Mouse (Mus musculus) MEL (cell line): ENCODE measurements around the gene Golm1. TPM values are rescaled to one million over a fixed set of nuclear protein-coding genes. Genes with fewer than 3 reads are reported as not detected.

Experiments used
- DNase-seq: peaks from one replicate; pipeline ENCODE4 v3.0.0; 2011; ENCODE audit warnings: low read depth, low spot score
- H3K27ac ChIP-seq: 2 replicates; pipeline ENCODE4 v1.5.1; 2012; ENCODE audit warnings: low read depth, mild to moderate bottlenecking, control low read depth, low read length, moderate library complexity; ENCODE audit not compliant: control insufficient read depth
- H3K27me3 ChIP-seq, 2 experiments: fragments of 150-350 bp in 1 of 2; sonication (generic) in 1 of 2; 2 replicates each; pipeline ENCODE4 v1.6.1; 2012; ENCODE audit warnings: low read length in 2 of 2, mild to moderate bottlenecking in 2 of 2, improper control_type of control experiment in 1 of 2, moderate library complexity in 1 of 2; ENCODE audit not compliant: insufficient read depth in 2 of 2, control insufficient read depth in 1 of 2
- H3K36me3 ChIP-seq, 2 experiments: 2 replicates each; pipeline ENCODE4 v1.6.1; 2012 to 2014; ENCODE audit warnings: low read length in 2 of 2, improper control_type of control experiment in 1 of 2, inconsistent platforms in 1 of 2, mild to moderate bottlenecking in 1 of 2; ENCODE audit not compliant: insufficient read depth in 2 of 2, control insufficient read depth in 1 of 2
- H3K4me1 ChIP-seq, 2 experiments: fragments of 150-350 bp in 1 of 2; sonication (generic) in 1 of 2; 2 replicates each; pipeline ENCODE4 v1.6.1; 2012; ENCODE audit warnings: low read length in 2 of 2, improper control_type of control experiment in 1 of 2, mild to moderate bottlenecking in 1 of 2; ENCODE audit not compliant: insufficient read depth in 2 of 2, control insufficient read depth in 1 of 2
- H3K4me3 ChIP-seq, 2 experiments: fragments of 150-350 bp in 1 of 2; sonication (generic) in 1 of 2; 2 replicates each; pipeline ENCODE4 v1.5.1; 2012; ENCODE audit warnings: low read depth in 2 of 2, low read length in 2 of 2, mild to moderate bottlenecking in 2 of 2, moderate library complexity in 2 of 2, control low read depth in 1 of 2, improper control_type of control experiment in 1 of 2; ENCODE audit not compliant: control insufficient read depth in 1 of 2, insufficient read depth in 1 of 2
- H3K79me2 ChIP-seq: 2 replicates; pipeline ENCODE4 v1.6.1; 2012; ENCODE audit warnings: mild to moderate bottlenecking, low read length, moderate library complexity; ENCODE audit not compliant: control insufficient read depth, poor library complexity, insufficient read depth
- H3K9ac ChIP-seq: 2 replicates; pipeline ENCODE4 v1.6.1; 2012; ENCODE audit warnings: low read depth, mild to moderate bottlenecking, control low read depth, low read length, moderate library complexity; ENCODE audit not compliant: control insufficient read depth, poor library complexity, severe bottlenecking
- H3K9me3 ChIP-seq: fragments of 150-350 bp; sonication (generic); replicated peaks from 2 replicates; pipeline ENCODE4 v1.6.1; 2012; ENCODE audit warnings: mild to moderate bottlenecking, low read length, improper control_type of control experiment, moderate library complexity; ENCODE audit not compliant: insufficient read depth
- CTCF ChIP-seq, 3 experiments: IDR thresholded peaks in 2 of 3; conservative IDR thresholded peaks in 1 of 3; 2 replicates each; pipeline ENCODE4 v1.5.1; 2011 to 2012; ENCODE audit warnings: low read length in 3 of 3, low read depth in 2 of 3, mild to moderate bottlenecking in 2 of 3, improper control_type of control experiment in 1 of 3, inconsistent platforms in 1 of 3, mixed read lengths in 1 of 3, moderate library complexity in 1 of 3; ENCODE audit not compliant: control insufficient read depth in 1 of 3, insufficient read depth in 1 of 3, poor library complexity in 1 of 3, severe bottlenecking in 1 of 3
- ELF1 ChIP-seq: IDR thresholded peaks from 2 replicates; pipeline ENCODE4 v1.6.1; 2014; ENCODE audit warnings: low read depth, mild to moderate bottlenecking, inconsistent platforms, low read length, improper control_type of control experiment, moderate library complexity
- ETS1 ChIP-seq: IDR thresholded peaks from 2 replicates; pipeline ENCODE4 v1.6.1; 2012; ENCODE audit warnings: low read depth, mild to moderate bottlenecking, inconsistent platforms, low read length, improper control_type of control experiment, moderate library complexity
- GATA1 ChIP-seq: IDR thresholded peaks from 2 replicates; pipeline ENCODE4 v1.6.1; 2011; ENCODE audit warnings: low read depth, low read length, improper control_type of control experiment
- HCFC1 ChIP-seq: IDR thresholded peaks from 2 replicates; pipeline ENCODE4 v1.6.1; 2012; ENCODE audit warnings: low read depth, mild to moderate bottlenecking, inconsistent platforms, low read length, improper control_type of control experiment, moderate library complexity
- JUND ChIP-seq: IDR thresholded peaks from 2 replicates; pipeline ENCODE4 v1.6.1; 2011; ENCODE audit warnings: low read depth, mild to moderate bottlenecking, improper control_type of control experiment, low read length
- MAFK ChIP-seq: IDR thresholded peaks from 2 replicates; pipeline ENCODE4 v1.6.1; 2011; ENCODE audit warnings: low read depth, mild to moderate bottlenecking, low read length, improper control_type of control experiment, borderline replicate concordance
- MAX ChIP-seq: IDR thresholded peaks from 2 replicates; pipeline ENCODE4 v1.6.1; 2011; ENCODE audit warnings: low read length, improper control_type of control experiment
- MAZ ChIP-seq: IDR thresholded peaks from 2 replicates; pipeline ENCODE4 v1.6.1; 2012; ENCODE audit warnings: low read depth, mild to moderate bottlenecking, inconsistent platforms, low read length, improper control_type of control experiment
- NELFE ChIP-seq: IDR thresholded peaks from 2 replicates; pipeline ENCODE4 v1.6.1; 2011; ENCODE audit warnings: low read depth, low read length, improper control_type of control experiment
- NRF1 ChIP-seq: IDR thresholded peaks from 2 replicates; pipeline ENCODE4 v1.6.1; 2014; ENCODE audit warnings: low read depth, mild to moderate bottlenecking, inconsistent platforms, low read length, improper control_type of control experiment, moderate library complexity; ENCODE audit not compliant: poor library complexity, insufficient read depth, severe bottlenecking
- POLR2A ChIP-seq, 2 experiments: IDR thresholded peaks; 2 replicates each; pipeline ENCODE4 v1.6.1; 2011 to 2012; ENCODE audit warnings: low read length in 2 of 2, mild to moderate bottlenecking in 2 of 2, control low read depth in 1 of 2, improper control_type of control experiment in 1 of 2, low read depth in 1 of 2, moderate library complexity in 1 of 2; ENCODE audit not compliant: control insufficient read depth in 1 of 2, insufficient read depth in 1 of 2, poor library complexity in 1 of 2
- POLR2AphosphoS2 ChIP-seq: IDR thresholded peaks from 2 replicates; pipeline ENCODE4 v1.6.1; 2011; ENCODE audit warnings: low read length, improper control_type of control experiment
- POLR2AphosphoS5 ChIP-seq: IDR thresholded peaks from 2 replicates; pipeline ENCODE4 v1.6.1; 2012; ENCODE audit warnings: low read depth, borderline replicate concordance, mild to moderate bottlenecking, inconsistent platforms, low read length, moderate library complexity, mixed read lengths
- RCOR1 ChIP-seq: IDR thresholded peaks from 2 replicates; pipeline ENCODE4 v1.6.1; 2012; ENCODE audit warnings: low read depth, mild to moderate bottlenecking, inconsistent platforms, low read length, improper control_type of control experiment
- SMC3 ChIP-seq: IDR thresholded peaks from 2 replicates; pipeline ENCODE4 v1.6.1; 2011; ENCODE audit warnings: low read depth, low read length, improper control_type of control experiment
- TAL1 ChIP-seq: IDR thresholded peaks from 2 replicates; pipeline ENCODE4 v1.6.1; 2012; ENCODE audit warnings: mild to moderate bottlenecking, inconsistent platforms, low read length, moderate library complexity, mixed read lengths
- UBTF ChIP-seq: IDR thresholded peaks from 2 replicates; pipeline ENCODE4 v1.6.1; 2012; ENCODE audit warnings: low read depth, mild to moderate bottlenecking, inconsistent platforms, low read length, improper control_type of control experiment, moderate library complexity, borderline replicate concordance; ENCODE audit not compliant: insufficient read depth
- USF2 ChIP-seq, 2 experiments: IDR thresholded peaks; 2 replicates each; pipeline ENCODE4 v1.6.1; 2011 to 2012; ENCODE audit warnings: improper control_type of control experiment in 2 of 2, low read length in 2 of 2, borderline replicate concordance in 1 of 2, inconsistent platforms in 1 of 2, low read depth in 1 of 2, mild to moderate bottlenecking in 1 of 2; ENCODE audit not compliant: insufficient read depth in 1 of 2
- ZKSCAN1 ChIP-seq: IDR thresholded peaks from 2 replicates; pipeline ENCODE4 v1.6.1; 2012; ENCODE audit warnings: low read depth, mild to moderate bottlenecking, inconsistent platforms, low read length, improper control_type of control experiment, moderate library complexity
- ZMIZ1 ChIP-seq: IDR thresholded peaks from 2 replicates; pipeline ENCODE4 v1.6.1; 2012; ENCODE audit warnings: low read depth, mild to moderate bottlenecking, inconsistent platforms, low read length, improper control_type of control experiment, moderate library complexity
- ZNF384 ChIP-seq: IDR thresholded peaks from 2 replicates; pipeline ENCODE4 v1.6.1; 2012; ENCODE audit warnings: low read depth, mild to moderate bottlenecking, inconsistent platforms, low read length, improper control_type of control experiment
- polyA plus RNA-seq, 2 experiments: library from polyadenylated mRNA; stranded (reverse) in 1 of 2; unstranded in 1 of 2; fragments of >175 nt in 1 of 2; fragments of >200 nt in 1 of 2; gene quantifications; 2 replicates each; pipeline versions ENCODE4 v1.2.1 to v1.2.4; 2012; ENCODE audit warnings: low replicate concordance in 2 of 2, low read depth in 1 of 2; ENCODE audit not compliant: insufficient read length in 2 of 2, insufficient read depth in 1 of 2, missing spikeins in 1 of 2
- total RNA-seq: library from RNA; depleted of rRNA; stranded (reverse); fragments of 300-350 nt; gene quantifications from 2 replicates; pipeline ENCODE4 v1.2.3, GENCODE M21; 2012

The Golm1 gene
- total and polyA plus RNA-seq, 3 experiments = 22.1 to 26.8 TPM; not detected in 1

DNA sequence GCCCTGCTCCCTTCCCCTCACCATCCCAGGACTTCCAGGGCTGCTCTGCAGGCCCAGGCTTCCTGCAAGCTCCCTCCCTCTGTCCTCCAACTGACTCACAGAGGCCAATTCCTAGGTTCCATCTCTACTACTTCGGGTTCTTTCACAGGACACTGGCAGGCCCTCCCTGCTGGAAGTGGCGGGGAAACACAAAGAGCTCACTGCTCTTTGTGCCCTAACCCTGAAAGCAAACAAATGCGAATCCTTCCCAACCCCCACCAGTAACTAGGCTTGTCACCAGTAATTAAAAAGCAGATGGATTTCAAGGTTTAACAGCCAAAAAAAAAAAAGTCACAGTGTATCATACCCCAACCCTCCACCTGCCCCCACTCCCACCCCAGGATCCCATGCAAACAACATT is 1.4 kb downstream of the Golm1 start:
- H3K36me3 ChIP-seq = peaks cover 0 to 18% of the 10 kb centered on the region in 2 experiments; a peak in 2 of 4 replicates
- H3K27ac ChIP-seq = no peak overlapping the region
- H3K9ac ChIP-seq = peak overlapping the region; percentile 76
- H3K27me3 ChIP-seq = no peaks in the 10 kb centered on the region
- peaks cover 12 to 30% of the 10 kb centered on the region in 2 experiments for H3K4me1 ChIP-seq
- DNase-seq = peak; percentile 45
- peak overlapping the region; percentile 42 to 99 for H3K4me3 ChIP-seq
- no peaks in the 10 kb centered on the region for H3K9me3 ChIP-seq
- H3K79me2 ChIP-seq = peaks cover 21% of the 10 kb centered on the region
- no peak for TF ChIP-seq POLR2AphosphoS2
- TF ChIP-seq ZMIZ1 = no peak
- TF ChIP-seq HCFC1 = no peak
- TF ChIP-seq MAFK = no peak
- TF ChIP-seq ZNF384 = no peak; the same call in 1 of the 2 replicates
- TF ChIP-seq POLR2AphosphoS5 = no peak
- TF ChIP-seq MAX = no peak
- TF ChIP-seq UBTF = no peak
- TF ChIP-seq ELF1 = no peak
- TF ChIP-seq SMC3 = no peak
- TF ChIP-seq NRF1 = no peak
- TF ChIP-seq ETS1 = no peak
- no peak for TF ChIP-seq RCOR1
- TF ChIP-seq MAZ = no peak
- no peak for TF ChIP-seq CTCF (IDR thresholded peaks at IDR 0.05 in 2 of 3, conservative IDR thresholded peaks at IDR 0.05 in 1 of 3; ENCODE audit: control insufficient read depth in 1 of 3, insufficient read depth in 1 of 3, low read depth in 2 of 3, low read length in 3 of 3, poor library complexity in 1 of 3, severe bottlenecking in 1 of 3)
- TF ChIP-seq NELFE = no peak
- no peak for TF ChIP-seq ZKSCAN1
- TF ChIP-seq USF2 (IDR thresholded peaks at IDR 0.05; ENCODE audit: borderline replicate concordance in 1 of 2, insufficient read depth in 1 of 2, low read depth in 1 of 2, low read length in 2 of 2) = no peak
- TF ChIP-seq JUND = no peak

DNA sequence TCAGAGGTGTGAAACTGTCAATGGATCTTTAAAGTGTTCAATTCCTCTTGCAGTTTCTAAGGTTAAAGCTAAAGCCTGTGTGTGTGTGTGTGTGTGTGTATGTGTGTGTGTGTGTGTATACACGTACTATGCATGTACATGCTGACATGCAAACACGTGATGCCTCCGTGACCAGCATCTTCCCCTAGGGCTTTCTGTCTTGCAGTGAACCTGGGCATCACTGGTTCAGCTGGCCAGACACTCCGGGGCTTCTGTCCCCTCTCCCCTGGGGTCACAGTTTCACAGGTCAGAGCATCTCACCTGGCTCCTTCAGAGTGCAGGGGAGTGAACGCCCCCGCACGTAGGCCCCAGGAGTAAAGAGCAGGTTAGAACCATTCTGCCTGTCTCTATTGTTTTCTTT is 2.0 kb downstream of the Golm1 start:
- no peaks in the 10 kb centered on the region for H3K27me3 ChIP-seq
- peaks cover 12 to 33% of the 10 kb centered on the region in 2 experiments for H3K4me1 ChIP-seq
- H3K9ac ChIP-seq = peak overlapping the region; percentile 29; the same call in 1 of the 2 replicates
- no peak overlapping the region; a peak in 1 of 4 replicates for H3K4me3 ChIP-seq
- no peak overlapping the region for H3K27ac ChIP-seq
- peaks cover 0 to 22% of the 10 kb centered on the region in 2 experiments; a peak in 2 of 4 replicates for H3K36me3 ChIP-seq
- H3K79me2 ChIP-seq = peaks cover 21% of the 10 kb centered on the region
- H3K9me3 ChIP-seq = no peaks in the 10 kb centered on the region
- no peak for DNase-seq
- TF ChIP-seq GATA1 = no peak
- TF ChIP-seq ZMIZ1 = no peak
- no peak for TF ChIP-seq TAL1
- no peak for TF ChIP-seq POLR2A (IDR thresholded peaks at IDR 0.05; ENCODE audit: control insufficient read depth in 1 of 2, insufficient read depth in 1 of 2, low read depth in 1 of 2, low read length in 2 of 2, poor library complexity in 1 of 2)
- no peak for TF ChIP-seq ZNF384
